Mouse (Mus musculus) heart, adult 11 months (tissue): ENCODE measurements around the gene Gsk3b.
A peak's percentile ranks its signal among the peaks of the same experiment; 100 is the strongest.

Experiments used
- DNase-seq: peaks from one replicate; pipeline ENCODE4 v3.0.0; 2022

The Gsk3b gene

GRCm38 (mm10) chr16:38286541-38286940, 197.7 kb downstream of the Gsk3b start:
- peak; percentile 76 for DNase-seq

DNA sequence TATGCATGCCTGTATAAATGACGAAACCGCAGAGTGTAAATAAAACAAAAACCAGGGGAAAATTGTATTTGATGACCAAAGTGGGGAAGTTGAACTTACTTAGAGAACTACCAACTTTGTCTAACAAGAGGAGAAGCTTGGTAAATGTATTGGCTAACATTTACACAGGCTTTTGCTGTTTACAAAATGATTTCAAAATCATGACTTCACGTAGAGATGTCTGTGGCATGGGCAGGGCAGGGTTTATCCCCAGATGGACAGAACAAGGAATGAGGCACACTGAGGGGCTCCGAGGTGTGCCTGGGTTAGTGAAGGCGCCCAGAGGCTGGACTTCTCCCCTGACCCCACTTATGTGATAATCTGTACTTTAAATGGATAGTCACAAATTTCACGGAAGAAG, 198.6 kb downstream of the Gsk3b start:
- peak; percentile 45 for DNase-seq

DNA sequence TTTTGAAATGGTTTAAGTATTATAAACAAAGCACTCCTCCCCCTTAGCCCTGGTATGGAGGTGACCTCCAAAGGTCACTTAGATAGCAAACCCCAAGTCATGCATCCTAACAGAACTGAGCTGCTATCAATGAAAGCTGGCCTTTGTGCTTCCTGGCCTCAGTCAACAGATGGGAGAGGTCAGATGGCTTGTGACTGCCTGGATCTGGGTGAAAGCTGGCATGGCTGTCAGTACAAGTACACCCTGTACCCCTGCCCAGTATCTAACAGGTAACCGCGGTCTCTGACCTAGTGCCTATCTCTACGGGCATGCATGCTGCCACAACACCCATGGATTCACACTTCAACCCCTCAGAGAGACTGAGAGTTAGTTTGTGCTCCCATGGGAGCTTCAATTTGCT, 199.0 kb downstream of the Gsk3b start:
- peak; percentile 81 for DNase-seq

DNA sequence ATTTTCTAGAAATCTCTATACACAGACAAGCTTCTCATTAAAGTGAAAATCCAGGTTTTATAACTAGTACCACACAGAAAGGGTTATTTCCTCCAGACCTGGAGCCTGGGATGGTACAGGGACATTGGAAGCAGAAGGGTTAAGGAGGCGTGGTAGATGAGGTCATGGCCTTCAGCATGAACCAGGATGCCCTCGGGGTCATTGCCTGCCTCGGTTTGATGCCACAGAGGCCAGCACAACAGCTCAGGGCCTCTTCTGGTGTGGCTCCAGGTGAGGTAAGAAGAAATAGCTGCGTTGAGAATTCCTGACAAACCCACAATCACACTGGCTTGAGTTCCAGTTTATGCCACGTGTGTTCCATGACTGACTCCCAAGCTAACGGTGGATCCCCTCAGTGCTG, 200.1 kb downstream of the Gsk3b start:
- DNase-seq: no peak

DNA sequence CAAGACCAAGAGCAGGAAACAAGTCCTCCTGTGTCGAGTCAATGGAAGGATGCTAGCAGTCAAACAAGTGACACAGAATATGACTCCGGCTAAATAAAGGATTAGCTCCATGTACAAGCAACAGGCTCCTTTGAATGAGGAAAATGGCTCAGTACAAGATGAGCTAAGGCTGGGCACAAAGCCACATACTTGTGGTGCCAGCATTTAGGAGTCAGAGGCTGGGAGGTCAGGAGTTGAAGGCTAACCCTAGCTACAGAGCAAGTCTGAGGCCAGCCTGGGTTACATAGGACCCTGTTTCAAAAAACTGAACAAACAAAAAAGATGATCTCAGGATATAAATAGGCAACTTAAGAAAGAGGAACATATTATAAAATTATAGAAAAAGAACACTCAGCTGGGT, 201.3 kb downstream of the Gsk3b start:
- peak; percentile 21 for DNase-seq

DNA sequence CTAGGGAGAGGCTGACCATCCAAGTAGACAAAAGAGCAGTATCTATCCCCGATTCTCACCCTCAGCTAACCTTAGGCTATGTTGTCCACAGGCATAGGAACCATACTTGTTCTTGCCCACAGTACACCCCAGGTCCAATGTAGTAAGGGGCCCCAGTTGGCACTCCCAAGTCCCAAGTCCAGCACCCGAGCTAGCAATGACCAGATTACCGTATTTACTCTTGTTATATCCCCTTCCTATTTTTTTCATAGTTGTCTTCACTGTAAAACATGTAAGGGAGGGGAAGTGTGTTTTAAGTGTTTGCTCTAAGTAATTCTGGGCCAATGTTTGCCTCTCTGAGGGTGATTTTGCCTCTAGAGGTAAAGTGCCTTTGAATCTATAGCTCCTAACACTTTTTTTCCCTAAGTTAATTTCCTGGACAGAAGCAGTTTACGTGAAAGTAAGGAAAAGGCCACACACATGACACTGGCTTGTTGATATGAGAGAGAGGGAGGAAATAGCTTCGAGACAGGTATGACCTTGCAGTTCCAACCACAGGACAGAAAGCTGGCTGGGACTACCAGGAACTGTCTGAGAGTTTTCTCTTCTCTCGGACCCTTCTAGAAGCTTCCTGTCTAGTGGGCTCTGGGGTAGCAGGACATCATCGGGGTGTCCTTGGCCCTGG, 206.0 kb downstream of the Gsk3b start, which contains the start of gene Nr1i2:
Gene Nr1i2 (minus strand): TSS at position 140 of the 664 bp plus-strand sequence.
- no peak for DNase-seq

DNA sequence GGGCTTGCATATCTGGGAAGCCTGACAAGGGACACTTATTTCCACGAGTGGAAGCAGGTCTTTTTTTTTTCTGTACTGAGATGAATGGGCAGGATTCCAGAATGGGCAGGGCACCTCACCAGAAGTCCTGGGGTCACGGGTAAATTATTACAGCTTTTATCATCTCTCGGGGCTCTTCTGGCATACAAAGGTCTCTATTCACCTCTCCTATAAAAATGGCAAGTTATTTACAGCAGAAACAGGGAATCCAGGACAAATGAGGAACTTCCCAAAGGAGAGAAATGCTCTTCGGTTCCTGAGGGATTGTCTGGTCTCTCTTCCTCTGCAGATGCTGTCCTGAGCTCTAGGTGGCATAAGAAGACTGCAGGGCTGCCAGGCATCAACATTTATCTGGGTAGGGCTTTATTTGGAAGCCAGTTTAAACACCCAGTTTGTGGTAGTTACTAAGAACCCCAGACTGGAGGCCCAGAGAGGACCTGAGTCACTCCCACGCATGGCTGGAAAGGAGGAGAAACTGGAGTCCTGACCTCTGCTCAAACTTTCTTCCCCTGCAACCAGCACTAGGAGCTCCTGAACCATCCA, 206.6 kb downstream of the Gsk3b start:
- DNase-seq: no peak
